In genomic region chr15:82188481-82189240, GRCm38 (mm10) we compare ENCODE assay signal across 8 mouse cellular contexts. TPM values are rescaled to one million over a fixed set of nuclear protein-coding genes. Genes with fewer than 3 reads are reported as not detected.
A peak's percentile ranks its signal among the peaks of the same experiment; 100 is the strongest.
DNase-seq lines count a peak whose midpoint lies in the region; ATAC-seq and TF ChIP-seq lines count a peak whose summit lies in the region.

No protein-coding gene starts in this region.

- peak; percentile 82 to 88 for DNase-seq in cerebellum, postnatal 10 days
- no peak for DNase-seq in cerebellum, adult 8-10 months
- DNase-seq in lung, postnatal 0 days (ENCODE audit: low spot score): peak; percentile 31
- no peak for DNase-seq in lung, adult 2 months
- DNase-seq in c-Kit-positive CD71-positive TER-119-negative erythroid progenitor cells, embryonic 14.5 days (ENCODE audit: low read depth): peak; percentile 71
- peak; percentile 44 to 58 for DNase-seq in thymus, postnatal 36 days

- no peak for ATAC-seq in lung, postnatal 0 days
- ATAC-seq in liver, embryonic 15.5 days (ENCODE audit: insufficient read depth): no peak
- ATAC-seq in frontal cortex, adult (ENCODE audit: low TSS enrichment): no peak

- no peak for TF ChIP-seq EP300 in lung, postnatal 0 days (IDR thresholded peaks at IDR 0.05)

- no peak overlapping the region for H3K4me3 ChIP-seq in lung, postnatal 0 days (ENCODE audit: low read depth, low read length)
- H3K4me3 ChIP-seq in lung, adult 2 months (replicated peaks; ENCODE audit: extremely low read depth, low read depth, low read length): no peak overlapping the region
- H3K4me3 ChIP-seq in liver, embryonic 15.5 days (replicated peaks): no peak overlapping the region

- WGBS in lung, postnatal 0 days: 92% methylated on average over 10 of the region's 10 CpGs
- 87% methylated on average over 10 of the region's 10 CpGs for WGBS in lung, adult 2 months
- 89% methylated on average over 10 of the region's 10 CpGs for WGBS in liver, embryonic 15.5 days (ENCODE audit: insufficient replicate concordance)

- no peaks in the 10 kb centered on the region for H3K4me1 ChIP-seq in lung, postnatal 0 days (ENCODE audit: insufficient read depth, low read depth, low read length)
- no peaks in the 10 kb centered on the region for H3K4me1 ChIP-seq in lung, adult 2 months (ENCODE audit: control insufficient read depth, insufficient read depth, low read length)
- peaks cover 50% of the 10 kb centered on the region for H3K4me1 ChIP-seq in liver, embryonic 15.5 days (replicated peaks)

- H3K4me2 ChIP-seq in lung, postnatal 0 days (replicated peaks; ENCODE audit: low read depth, low read length): no peak overlapping the region
- no peak overlapping the region for H3K4me2 ChIP-seq in liver, embryonic 15.5 days

- H3K27ac ChIP-seq in lung, postnatal 0 days (ENCODE audit: low read length): no peak overlapping the region
- H3K27ac ChIP-seq in liver, embryonic 15.5 days (replicated peaks): peak overlapping the region; percentile 97; the same call in 1 of the 2 replicates

- no peak for TF ChIP-seq POLR2A in lung, adult 2 months (IDR thresholded peaks at IDR 0.05; ENCODE audit: borderline replicate concordance, extremely low read depth, low read depth, low read length)

- H3K27me3 ChIP-seq in lung, postnatal 0 days (replicated peaks; ENCODE audit: insufficient read depth, low read length): no peaks in the 10 kb centered on the region
- H3K27me3 ChIP-seq in liver, embryonic 15.5 days: no peaks in the 10 kb centered on the region

- H3K9ac ChIP-seq in lung, postnatal 0 days (replicated peaks; ENCODE audit: low read depth): no peak overlapping the region
- no peak overlapping the region for H3K9ac ChIP-seq in liver, embryonic 15.5 days

- peak; percentile 64 for TF ChIP-seq CTCF in lung, postnatal 0 days (IDR thresholded peaks at IDR 0.05)
- no peak for TF ChIP-seq CTCF in lung, adult 2 months (IDR thresholded peaks at IDR 0.05; ENCODE audit: insufficient read depth, low read length)

- no peaks in the 10 kb centered on the region for H3K9me3 ChIP-seq in lung, postnatal 0 days (ENCODE audit: low read length)
- no peaks in the 10 kb centered on the region for H3K9me3 ChIP-seq in liver, embryonic 15.5 days (replicated peaks)

- peaks cover 60% of the 10 kb centered on the region for H3K36me3 ChIP-seq in lung, postnatal 0 days (ENCODE audit: insufficient read depth, low read length)
- peaks cover 95% of the 10 kb centered on the region for H3K36me3 ChIP-seq in liver, embryonic 15.5 days (replicated peaks)

RNA-seq across cellular contexts. Expression of gene Shisa8, which starts 24.0 kb away (rescaled TPM):
- 0.29 and 0.55 TPM in 2 replicates for polyA plus RNA-seq in lung, postnatal 0 days (2015; fragmentation: Nextera tagmentation; extraction: Ambion mirVana)
- 0.40 and 1.00 TPM in 2 replicates for polyA plus RNA-seq in lung, adult 2 months (2012; rRNA removed)
- 0.08 and 0.12 TPM in 2 replicates for polyA plus RNA-seq in liver, embryonic 15.5 days (2015; fragmentation: Nextera tagmentation; extraction: Ambion mirVana)

RNA-seq across cellular contexts. Expression of gene Tnfrsf13c, which starts 35.5 kb away (rescaled TPM):
- polyA plus RNA-seq in lung, postnatal 0 days (2015; fragmentation: Nextera tagmentation; extraction: Ambion mirVana): 0.07 and 0.49 TPM in 2 replicates
- 4.4 and 4.9 TPM in 2 replicates for polyA plus RNA-seq in lung, adult 2 months (2012; rRNA removed)
- 0.40 and 0.79 TPM in 2 replicates for polyA plus RNA-seq in liver, embryonic 15.5 days (2015; fragmentation: Nextera tagmentation; extraction: Ambion mirVana)

RNA-seq across cellular contexts. Expression of gene Srebf2, which starts 41.7 kb away (rescaled TPM):
- 113 and 115 TPM in 2 replicates for polyA plus RNA-seq in lung, postnatal 0 days (2015; fragmentation: Nextera tagmentation; extraction: Ambion mirVana)
- polyA plus RNA-seq in lung, adult 2 months (2012; rRNA removed): 261 and 292 TPM in 2 replicates
- polyA plus RNA-seq in liver, embryonic 15.5 days (2015; fragmentation: Nextera tagmentation; extraction: Ambion mirVana): 53.6 and 61.3 TPM in 2 replicates

RNA-seq across cellular contexts. Expression of gene Cenpm, which starts 55.9 kb away (rescaled TPM):
- polyA plus RNA-seq in lung, postnatal 0 days (2015; fragmentation: Nextera tagmentation; extraction: Ambion mirVana): 3.9 and 4.3 TPM in 2 replicates
- 1.8 and 3.4 TPM in 2 replicates for polyA plus RNA-seq in lung, adult 2 months (2012; rRNA removed)
- polyA plus RNA-seq in liver, embryonic 15.5 days (2015; fragmentation: Nextera tagmentation; extraction: Ambion mirVana): 32.8 and 33.7 TPM in 2 replicates

Comparison
In these comparisons a context has a peak if more than half of its experiments do, and no peak if none do; other contexts are left out.
1. DNase-seq: peak in cerebellum, postnatal 10 days (2 of 2), lung, postnatal 0 days (single experiment), c-Kit-positive CD71-positive TER-119-negative erythroid progenitor cells, embryonic 14.5 days (single experiment) and thymus, postnatal 36 days (2 of 2); none in cerebellum, adult 8-10 months (single experiment) and lung, adult 2 months (single experiment).